Mouse (Mus musculus): ENCODE data around the gene Golga7b. TPM values are rescaled to one million over a fixed set of nuclear protein-coding genes. Genes with fewer than 3 reads are reported as not detected.

Golga7b gene
- polyA plus RNA-seq, 1 experiment from 2014 or later, result 0.73 TPM

- Histone ChIP-seq H3K4me1 (ENCODE audit: control insufficient read depth, insufficient read depth, low read length) (no peaks in the 10 kb centered on the region), H3K9ac (replicated peaks; ENCODE audit: low read length) (no peak overlapping the region), H3K27ac (replicated peaks; ENCODE audit: low read depth, low read length) (no peak overlapping the region), H3K9me3 (replicated peaks; ENCODE audit: control insufficient read depth, low read length) (no peaks in the 10 kb centered on the region), H3K4me2 (ENCODE audit: low read depth, low read length) (no peak overlapping the region), H3K27me3 (ENCODE audit: control insufficient read depth, insufficient read depth, low read length) (no peaks in the 10 kb centered on the region), H3K36me3 (replicated peaks; ENCODE audit: control insufficient read depth, insufficient read depth, low read depth, low read length) (no peaks in the 10 kb centered on the region), H3K4me3 (ENCODE audit: low read depth, low read length) (no peak overlapping the region)
- ATAC-seq (replicated peaks; ENCODE audit: insufficient number of reproducible peaks, low FRiP score, low TSS enrichment, low read depth) (no peak), DNase-seq (ENCODE audit: low spot score) (no peak)
- 22% methylated on average over 4 of the region's 4 CpGs for WGBS
Observed at GRCm38 (mm10) chr19:42237602-42238340, 9.6 kb upstream of the Golga7b start.

- DNase-seq (ENCODE audit: low spot score), result no peak
- Histone ChIP-seq H3K4me1 (ENCODE audit: control insufficient read depth, insufficient read depth, low read length) (no peaks in the 10 kb centered on the region), H3K27me3 (ENCODE audit: control insufficient read depth, insufficient read depth, low read length) (no peaks in the 10 kb centered on the region), H3K27ac (replicated peaks; ENCODE audit: low read depth, low read length) (no peak overlapping the region), H3K4me2 (ENCODE audit: low read depth, low read length) (no peak overlapping the region), H3K4me3 (ENCODE audit: low read depth, low read length) (no peak overlapping the region), H3K9me3 (replicated peaks; ENCODE audit: control insufficient read depth, low read length) (no peaks in the 10 kb centered on the region), H3K36me3 (replicated peaks; ENCODE audit: control insufficient read depth, insufficient read depth, low read depth, low read length) (no peaks in the 10 kb centered on the region), H3K9ac (replicated peaks; ENCODE audit: low read length) (no peak overlapping the region)
- ATAC-seq (replicated peaks; ENCODE audit: insufficient number of reproducible peaks, low FRiP score, low TSS enrichment, low read depth), result no peak
- WGBS, result 67% methylated on average over 7 of the region's 7 CpGs
Observed at GRCm38 (mm10) chr19:42238341-42238715, 9.0 kb upstream of the Golga7b start.

- H3K36me3 ChIP-seq (replicated peaks; ENCODE audit: control insufficient read depth, insufficient read depth, low read depth, low read length), result no peaks in the 10 kb centered on the region
- no peak overlapping the region for H3K27ac ChIP-seq (replicated peaks; ENCODE audit: low read depth, low read length)
- H3K4me1 ChIP-seq (ENCODE audit: control insufficient read depth, insufficient read depth, low read length), result no peaks in the 10 kb centered on the region
- 49% methylated on average over 8 of the region's 8 CpGs for WGBS
- no peak for ATAC-seq (replicated peaks; ENCODE audit: insufficient number of reproducible peaks, low FRiP score, low TSS enrichment, low read depth)
- no peak overlapping the region for H3K9ac ChIP-seq (replicated peaks; ENCODE audit: low read length)
- H3K9me3 ChIP-seq (replicated peaks; ENCODE audit: control insufficient read depth, low read length), result no peaks in the 10 kb centered on the region
- H3K27me3 ChIP-seq (ENCODE audit: control insufficient read depth, insufficient read depth, low read length), result no peaks in the 10 kb centered on the region
- DNase-seq (ENCODE audit: low spot score), result no peak
- no peak overlapping the region for H3K4me3 ChIP-seq (ENCODE audit: low read depth, low read length)
- no peak overlapping the region for H3K4me2 ChIP-seq (ENCODE audit: low read depth, low read length)
Observed at GRCm38 (mm10) chr19:42240881-42241280, 6.5 kb upstream of the Golga7b start.

GRCm38 (mm10) chr19:42243401-42243800 lies 4.0 kb upstream of the Golga7b start:
- Histone ChIP-seq H3K9me3 (replicated peaks; ENCODE audit: control insufficient read depth, low read length) (no peaks in the 10 kb centered on the region), H3K36me3 (replicated peaks; ENCODE audit: control insufficient read depth, insufficient read depth, low read depth, low read length) (no peaks in the 10 kb centered on the region), H3K4me3 (ENCODE audit: low read depth, low read length) (no peak overlapping the region), H3K27me3 (ENCODE audit: control insufficient read depth, insufficient read depth, low read length) (no peaks in the 10 kb centered on the region), H3K4me1 (ENCODE audit: control insufficient read depth, insufficient read depth, low read length) (no peaks in the 10 kb centered on the region), H3K9ac (replicated peaks; ENCODE audit: low read length) (no peak overlapping the region), H3K27ac (replicated peaks; ENCODE audit: low read depth, low read length) (no peak overlapping the region), H3K4me2 (ENCODE audit: low read depth, low read length) (no peak overlapping the region)
- 78% methylated on average over 3 of the region's 3 CpGs for WGBS
- ATAC-seq (replicated peaks; ENCODE audit: insufficient number of reproducible peaks, low FRiP score, low TSS enrichment, low read depth) (no peak), DNase-seq (ENCODE audit: low spot score) (no peak)

- no peak overlapping the region for H3K9ac ChIP-seq (replicated peaks; ENCODE audit: low read length)
- DNase-seq (ENCODE audit: low spot score) (no peak), ATAC-seq (replicated peaks; ENCODE audit: insufficient number of reproducible peaks, low FRiP score, low TSS enrichment, low read depth) (no peak)
- 55% methylated on average over 5 of the region's 5 CpGs for WGBS
- H3K4me1 ChIP-seq (ENCODE audit: control insufficient read depth, insufficient read depth, low read length), result no peaks in the 10 kb centered on the region
- H3K9me3 ChIP-seq (replicated peaks; ENCODE audit: control insufficient read depth, low read length), result no peaks in the 10 kb centered on the region
- no peak overlapping the region for H3K4me2 ChIP-seq (ENCODE audit: low read depth, low read length)
- no peak overlapping the region for H3K4me3 ChIP-seq (ENCODE audit: low read depth, low read length)
- no peaks in the 10 kb centered on the region for H3K27me3 ChIP-seq (ENCODE audit: control insufficient read depth, insufficient read depth, low read length)
- no peak overlapping the region for H3K27ac ChIP-seq (replicated peaks; ENCODE audit: low read depth, low read length)
- H3K36me3 ChIP-seq (replicated peaks; ENCODE audit: control insufficient read depth, insufficient read depth, low read depth, low read length), result no peaks in the 10 kb centered on the region
Observed at GRCm38 (mm10) chr19:42246626-42247025, 748 bp upstream of the Golga7b start.

- Histone ChIP-seq H3K27me3 (ENCODE audit: control insufficient read depth, insufficient read depth, low read length) (peaks cover 3% of the 10 kb centered on the region), H3K36me3 (replicated peaks; ENCODE audit: control insufficient read depth, insufficient read depth, low read depth, low read length) (no peaks in the 10 kb centered on the region), H3K4me1 (ENCODE audit: control insufficient read depth, insufficient read depth, low read length) (no peaks in the 10 kb centered on the region), H3K4me2 (ENCODE audit: low read depth, low read length) (no peak overlapping the region), H3K27ac (replicated peaks; ENCODE audit: low read depth, low read length) (no peak overlapping the region), H3K9me3 (replicated peaks; ENCODE audit: control insufficient read depth, low read length) (no peaks in the 10 kb centered on the region), H3K4me3 (ENCODE audit: low read depth, low read length) (no peak overlapping the region), H3K9ac (replicated peaks; ENCODE audit: low read length) (no peak overlapping the region)
- ATAC-seq (replicated peaks; ENCODE audit: insufficient number of reproducible peaks, low FRiP score, low TSS enrichment, low read depth) (no peak), DNase-seq (ENCODE audit: low spot score) (no peak)
- 72% methylated on average over 11 of the region's 11 CpGs for WGBS
Observed at GRCm38 (mm10) chr19:42249976-42250914, 2.9 kb downstream of the Golga7b start.

GRCm38 (mm10) chr19:42255438-42255783 lies 8.0 kb downstream of the Golga7b start:
- H3K27me3 ChIP-seq (ENCODE audit: control insufficient read depth, insufficient read depth, low read length), result peaks cover 7% of the 10 kb centered on the region
- no peak overlapping the region for H3K9ac ChIP-seq (replicated peaks; ENCODE audit: low read length)
- H3K27ac ChIP-seq (replicated peaks; ENCODE audit: low read depth, low read length), result no peak overlapping the region

More at GRCm38 (mm10) chr19:42255438-42255783, 8.0 kb downstream of the Golga7b start:
- H3K4me2 ChIP-seq (ENCODE audit: low read depth, low read length), result peak overlapping the region; percentile 74
- peak overlapping the region; percentile 28 for H3K4me3 ChIP-seq (ENCODE audit: low read depth, low read length)
- no peak for DNase-seq (ENCODE audit: low spot score)
- WGBS, result under 1% methylated on average over 23 of the region's 23 CpGs
- no peaks in the 10 kb centered on the region for H3K36me3 ChIP-seq (replicated peaks; ENCODE audit: control insufficient read depth, insufficient read depth, low read depth, low read length)
- no peaks in the 10 kb centered on the region; the same call in 1 of the 2 replicates for H3K4me1 ChIP-seq (ENCODE audit: control insufficient read depth, insufficient read depth, low read length)
- no peaks in the 10 kb centered on the region for H3K9me3 ChIP-seq (replicated peaks; ENCODE audit: control insufficient read depth, low read length)
- ATAC-seq (replicated peaks; ENCODE audit: insufficient number of reproducible peaks, low FRiP score, low TSS enrichment, low read depth), result no peak
